Mouse (Mus musculus): Measurements from ENCODE around the gene Btbd6.

The Btbd6 gene

DNA sequence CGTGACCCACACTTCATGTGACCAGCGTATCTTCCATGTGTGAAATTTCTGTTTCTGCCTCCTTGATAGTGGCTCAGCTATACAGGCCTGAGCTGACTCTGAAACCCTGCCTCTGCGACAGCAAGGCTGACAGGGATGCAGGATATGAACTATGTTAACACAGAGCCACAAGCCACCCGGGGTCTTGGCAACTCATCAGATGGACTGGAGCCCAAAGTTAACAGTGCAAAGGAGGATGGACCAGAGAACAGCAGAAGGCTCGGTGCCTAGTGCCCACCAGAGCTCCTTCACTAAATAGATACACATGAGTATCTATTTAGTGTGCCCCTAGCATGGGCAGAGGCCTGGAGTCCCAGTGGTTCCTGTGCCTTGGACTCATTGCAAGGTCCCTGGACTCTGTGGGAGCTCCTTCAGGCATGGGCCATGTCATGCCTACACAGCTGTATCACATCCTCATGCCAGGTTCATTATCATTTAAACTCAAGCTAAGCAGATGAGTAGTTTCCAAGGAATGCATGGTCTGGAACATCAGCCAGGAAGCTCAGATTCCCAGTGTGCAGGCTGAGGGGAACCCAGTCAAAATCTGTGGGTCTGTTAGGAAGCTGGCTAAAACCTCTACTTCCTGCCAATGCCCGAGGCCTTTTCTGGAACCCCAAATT lies 35.5 kb downstream of the Btbd6 start:
- no peak for DNase-seq (ENCODE audit: low spot score)

DNA sequence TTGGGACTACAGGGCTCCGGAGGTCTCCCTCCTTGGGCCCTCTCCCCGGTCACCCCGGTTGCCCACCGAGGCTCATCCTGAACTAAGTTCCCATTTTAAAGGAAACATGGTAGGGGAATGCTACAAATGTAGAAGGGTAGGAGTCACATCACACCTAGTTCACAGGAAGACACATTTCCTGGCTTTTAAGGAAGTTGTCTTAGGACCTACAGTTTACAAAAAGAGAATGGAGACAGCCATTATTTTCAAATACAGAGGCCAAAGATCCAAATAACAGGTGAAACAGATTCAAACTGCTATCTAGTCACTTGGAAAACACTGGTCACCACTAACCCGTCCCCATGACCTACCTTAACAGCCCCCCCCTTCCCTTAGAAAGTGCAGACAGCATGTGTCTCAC lies 36.2 kb downstream of the Btbd6 start:
- DNase-seq (ENCODE audit: low spot score) = no peak

DNA sequence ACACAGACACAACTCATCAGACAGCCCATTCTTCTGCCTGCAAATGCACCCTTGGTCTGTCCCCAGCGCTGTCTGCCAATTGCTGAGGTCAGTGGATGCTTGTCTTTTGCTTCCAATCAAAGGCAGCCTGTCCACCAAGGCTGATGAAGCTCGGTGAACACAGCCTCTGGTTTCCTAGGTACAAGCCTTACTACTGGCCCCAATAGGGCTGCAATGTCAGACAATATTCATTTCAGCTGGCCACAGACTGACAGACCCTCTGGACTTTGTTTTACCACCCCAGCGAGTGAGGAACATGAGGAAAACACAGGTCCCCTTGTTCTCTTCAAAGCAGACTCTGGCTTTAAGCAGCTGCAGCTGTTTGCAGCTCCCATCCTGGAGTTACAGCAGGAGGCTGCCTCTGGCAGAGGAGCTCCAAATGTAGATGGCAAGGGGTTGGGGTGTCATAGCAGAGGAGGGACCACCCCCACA lies 36.8 kb downstream of the Btbd6 start:
- no peak for DNase-seq (ENCODE audit: low spot score)

DNA sequence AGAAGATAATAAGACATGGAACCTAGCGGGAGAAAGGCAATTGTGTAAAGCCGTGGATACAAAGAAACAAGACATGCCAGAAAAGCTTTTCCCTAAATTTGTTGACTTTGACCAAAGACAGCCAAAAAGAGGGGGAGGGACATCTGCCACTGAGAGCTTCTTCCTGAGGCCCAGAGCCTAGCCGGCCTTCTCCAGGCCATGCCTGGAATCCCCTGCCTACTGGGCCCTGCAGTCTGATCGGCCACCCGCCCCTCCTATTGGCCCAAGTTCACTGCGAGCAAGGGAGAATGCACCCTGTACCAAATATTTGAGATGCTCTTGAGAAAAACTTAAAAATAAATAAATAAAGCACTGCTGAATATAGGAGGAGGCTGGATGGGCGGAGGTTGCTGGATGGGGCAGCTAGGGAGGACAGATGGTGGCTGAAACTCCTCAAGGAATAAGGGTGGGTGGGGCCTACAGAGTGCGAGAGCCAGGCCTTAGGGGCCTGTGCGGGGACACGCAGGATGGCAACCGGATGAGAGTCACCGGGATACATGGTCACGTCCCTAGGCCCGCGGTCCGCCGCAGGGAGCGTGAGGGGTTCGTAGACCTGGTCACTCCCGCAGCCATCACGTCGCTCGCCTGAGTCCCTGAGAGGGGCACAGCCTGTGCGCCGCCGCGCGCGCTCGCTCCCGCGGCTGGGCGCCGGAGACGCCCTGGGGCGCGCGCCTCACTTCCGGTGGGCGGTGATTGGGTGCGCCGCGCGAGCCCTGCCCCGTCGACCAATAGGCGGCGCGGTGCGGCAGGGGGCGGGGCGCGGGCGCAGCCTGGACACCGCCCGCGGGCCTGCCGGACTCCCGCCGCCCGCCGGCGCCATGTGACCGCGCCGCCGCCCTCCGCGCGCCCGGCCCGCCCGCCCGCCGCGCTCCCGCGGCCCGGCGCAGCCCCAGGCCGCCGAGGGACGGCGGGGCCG lies 37.6 kb downstream of the Btbd6 start, which contains the start of gene Pacs2:
Pacs2 (plus strand) TSS at position 905 of the 955 bp plus-strand sequence.
- DNase-seq (ENCODE audit: low spot score) = peak; percentile 92

DNA sequence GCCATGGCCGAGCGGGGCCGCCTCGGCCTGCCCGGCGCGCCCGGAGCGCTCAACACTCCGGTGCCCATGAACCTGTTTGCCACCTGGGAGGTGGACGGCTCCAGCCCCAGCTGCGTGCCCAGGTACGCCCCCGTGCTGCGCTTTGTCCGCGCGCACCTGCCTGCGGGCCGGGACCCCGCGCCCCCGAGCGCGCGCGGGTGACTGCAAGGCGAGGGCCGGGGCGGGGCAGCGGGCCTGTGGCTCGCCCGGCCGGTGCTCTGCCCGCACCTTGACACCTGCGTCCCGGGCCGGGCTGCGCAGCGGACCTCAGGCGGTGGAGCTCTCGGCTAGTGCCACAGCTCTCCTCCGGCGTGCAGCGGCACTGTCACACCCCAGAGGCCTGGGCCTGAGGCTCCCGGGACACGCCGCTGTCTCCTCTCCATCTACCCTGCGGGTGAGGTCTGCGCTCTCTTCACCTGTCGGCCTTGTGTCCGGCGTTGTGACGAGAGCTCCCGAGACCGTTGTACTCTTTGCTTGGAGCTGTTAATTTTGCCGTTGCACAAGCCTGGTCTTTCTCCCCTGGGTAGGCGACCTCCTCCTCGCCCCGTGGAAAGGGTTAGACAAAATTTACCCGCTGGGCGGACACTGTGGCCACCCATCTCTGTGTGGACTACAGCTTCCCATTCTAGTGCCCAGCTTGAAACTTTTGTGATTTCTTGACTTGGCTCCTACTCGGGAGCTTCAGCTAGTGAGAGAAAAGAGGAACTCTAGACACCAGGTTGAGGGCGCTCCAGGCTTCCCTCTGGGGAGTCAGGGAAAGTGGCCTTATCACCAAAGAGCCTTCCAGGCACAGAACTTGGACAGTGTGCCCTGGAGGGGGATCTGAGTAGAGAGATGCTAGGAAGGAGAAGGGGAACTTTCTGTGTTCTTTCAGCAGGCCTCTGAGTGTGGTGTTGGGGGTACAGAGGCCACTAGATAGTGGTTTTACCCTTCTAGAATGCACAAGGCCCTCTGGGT lies 38.6 kb downstream of the Btbd6 start:
- peak; percentile 59 for DNase-seq (ENCODE audit: low spot score)

DNA sequence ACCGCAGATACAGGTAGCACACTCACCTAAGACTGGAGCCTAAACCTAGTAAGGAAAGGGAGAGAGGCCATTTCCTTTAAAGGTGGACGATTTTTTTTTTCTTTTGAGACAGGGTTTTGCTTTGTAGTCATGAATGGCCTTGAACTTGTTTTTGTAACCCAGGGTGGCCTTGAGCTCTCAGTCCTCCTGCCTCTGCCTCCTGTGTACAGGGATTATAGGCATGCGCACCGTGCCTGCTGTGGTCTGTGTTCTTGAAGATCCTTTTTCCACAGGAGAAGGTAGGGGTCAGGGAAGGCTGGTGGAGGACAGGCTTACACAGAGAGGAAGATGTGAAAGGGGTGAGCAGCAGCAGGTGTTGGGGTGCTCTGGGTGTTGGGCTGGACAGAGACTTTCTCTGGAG lies 39.7 kb downstream of the Btbd6 start:
- no peak for DNase-seq (ENCODE audit: low spot score)

DNA sequence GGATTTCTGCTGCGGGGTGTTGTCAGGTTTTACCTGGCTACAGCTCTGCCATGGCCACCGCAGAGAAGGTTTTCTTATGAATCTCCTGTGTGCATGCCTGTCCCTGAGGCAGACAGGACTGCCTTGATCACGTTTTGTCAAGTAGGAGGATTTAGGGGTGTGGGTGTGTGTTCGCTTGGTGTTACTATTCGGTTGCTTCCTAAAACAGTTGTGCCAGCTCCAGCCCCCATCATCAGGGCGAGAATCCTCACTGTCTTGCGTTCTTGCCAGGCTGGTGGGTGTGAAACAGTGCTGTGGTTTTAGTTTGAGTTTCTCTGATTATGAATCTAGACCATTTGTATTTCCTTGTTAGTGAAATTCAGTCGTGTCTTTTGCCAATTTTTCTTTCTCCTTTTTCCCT lies 40.7 kb downstream of the Btbd6 start:
- no peak for DNase-seq (ENCODE audit: low spot score)

DNA sequence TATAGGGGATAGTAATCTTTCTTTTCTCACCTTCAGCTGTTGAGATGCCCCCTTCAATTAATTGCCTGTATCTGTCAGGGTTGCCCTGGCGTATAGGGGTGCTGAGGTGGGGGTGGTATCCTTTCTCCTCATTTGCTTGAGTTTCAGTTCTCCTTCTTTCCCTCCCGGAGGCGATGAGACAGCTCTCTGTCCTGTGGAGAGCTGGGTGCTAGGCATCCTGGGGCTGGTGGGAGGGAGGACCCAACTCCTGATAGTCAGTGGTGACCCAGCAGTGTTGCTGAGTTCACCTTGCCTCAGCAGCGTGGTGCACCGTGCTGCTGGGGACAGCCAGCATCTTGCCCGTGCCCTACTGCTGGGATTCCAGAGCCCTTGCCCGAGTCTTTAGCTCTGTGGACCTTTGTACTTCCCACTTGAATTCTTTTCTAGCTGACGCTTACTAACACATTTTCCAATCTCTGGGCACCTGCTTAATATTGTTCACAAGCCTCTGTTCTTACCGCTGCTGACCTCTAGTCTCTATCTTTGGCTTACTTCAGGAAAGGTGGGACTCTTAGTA lies 41.2 kb downstream of the Btbd6 start:
- no peak for DNase-seq (ENCODE audit: low spot score)

DNA sequence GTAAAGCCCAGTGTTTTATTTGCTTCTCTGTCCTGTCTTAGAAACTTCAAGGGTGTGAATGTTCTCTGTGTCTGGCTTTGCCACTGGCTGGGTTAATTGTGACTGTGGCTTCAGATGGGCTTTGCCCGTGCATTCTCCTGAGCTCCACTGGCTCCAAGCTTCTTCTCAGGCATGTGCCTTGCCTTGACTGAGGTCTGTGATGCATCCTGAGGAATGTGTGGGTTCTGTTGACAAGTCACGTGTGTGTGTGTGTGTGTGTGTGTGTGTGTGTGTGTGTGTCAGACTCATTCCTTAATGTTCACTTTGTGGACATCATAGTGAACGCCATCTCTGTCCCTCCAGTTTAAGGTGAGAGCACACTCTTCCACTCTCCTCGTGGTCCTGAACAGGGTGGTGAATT lies 42.5 kb downstream of the Btbd6 start:
- DNase-seq (ENCODE audit: low spot score) = no peak

DNA sequence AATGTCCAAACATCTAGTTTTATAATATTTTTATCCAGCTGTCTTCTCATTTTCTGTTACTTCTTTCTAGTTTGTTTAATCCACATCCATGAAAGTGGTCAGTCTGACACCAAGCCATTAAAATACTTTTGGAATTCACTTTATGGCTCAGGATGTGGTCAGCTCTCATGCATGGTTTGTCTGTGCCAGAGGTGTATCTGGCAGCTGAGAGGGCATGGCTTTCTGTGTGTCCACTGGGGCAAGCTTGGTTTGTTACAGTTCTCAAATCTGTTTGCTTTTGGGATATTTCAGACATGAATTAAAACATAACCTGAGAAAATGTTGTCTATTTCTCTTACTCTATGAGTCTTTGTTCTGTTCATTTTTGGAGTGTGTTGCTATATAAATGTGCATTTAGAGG lies 45.2 kb downstream of the Btbd6 start:
- no peak for DNase-seq (ENCODE audit: low spot score)

DNA sequence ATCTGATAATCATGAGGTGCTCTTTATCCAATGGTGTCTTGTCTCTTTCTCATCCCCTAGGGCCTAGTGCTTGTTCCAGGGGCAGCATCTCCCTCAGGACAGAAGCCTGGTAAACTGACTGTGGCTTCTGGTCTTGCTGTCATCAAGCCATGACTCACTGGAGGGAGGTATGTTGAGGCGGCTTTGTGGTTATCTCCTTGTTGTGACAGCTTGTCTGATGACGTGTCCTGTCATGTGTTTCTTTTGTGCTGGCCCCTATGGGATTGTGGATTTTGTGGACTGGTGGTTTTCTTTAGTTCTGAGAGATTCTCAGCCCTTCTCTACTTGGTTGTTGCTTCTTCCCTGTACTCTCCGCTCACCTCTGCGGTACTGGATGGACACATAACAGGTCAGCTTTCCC lies 46.8 kb downstream of the Btbd6 start:
- DNase-seq (ENCODE audit: low spot score) = no peak

DNA sequence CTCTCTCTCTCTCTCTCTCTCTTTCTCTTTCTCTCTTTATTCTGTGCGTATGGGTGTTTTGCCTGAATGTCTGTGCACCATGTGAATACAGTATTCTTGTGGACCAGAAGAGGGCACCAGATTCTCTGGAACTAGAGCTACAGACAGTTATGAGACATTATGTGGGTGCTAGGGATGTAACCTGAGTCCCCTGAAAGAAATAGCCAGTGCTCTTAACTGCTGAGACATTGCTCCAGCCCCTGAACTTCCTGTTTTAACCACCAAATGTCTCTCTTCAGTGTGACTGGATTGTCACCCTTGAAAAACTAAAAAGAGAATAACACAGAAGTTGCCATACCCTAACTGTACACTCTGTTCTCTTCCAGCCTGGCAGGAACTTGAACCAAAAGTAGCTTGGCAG lies 50.3 kb downstream of the Btbd6 start:
- no peak for DNase-seq (ENCODE audit: low spot score)

DNA sequence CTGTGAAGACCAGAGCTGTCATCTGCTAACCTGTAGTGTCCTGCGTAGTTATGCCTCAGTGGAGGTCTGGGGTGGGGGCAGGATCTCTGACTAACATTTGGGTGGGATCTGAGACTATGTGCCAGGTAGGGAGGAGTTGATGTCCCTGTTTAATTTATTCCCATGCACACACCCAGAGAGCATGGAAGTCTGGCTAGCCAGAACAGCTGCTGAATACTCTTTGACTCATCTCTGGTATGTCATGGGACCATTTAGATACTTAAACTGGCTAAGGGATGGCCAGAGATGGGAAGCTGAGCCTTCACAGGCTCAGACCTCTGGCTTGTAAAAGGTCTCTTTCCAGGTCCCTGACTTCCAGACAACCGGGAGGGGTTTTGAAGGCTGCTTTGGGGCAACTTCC lies 51.2 kb downstream of the Btbd6 start:
- no peak for DNase-seq (ENCODE audit: low spot score)

DNA sequence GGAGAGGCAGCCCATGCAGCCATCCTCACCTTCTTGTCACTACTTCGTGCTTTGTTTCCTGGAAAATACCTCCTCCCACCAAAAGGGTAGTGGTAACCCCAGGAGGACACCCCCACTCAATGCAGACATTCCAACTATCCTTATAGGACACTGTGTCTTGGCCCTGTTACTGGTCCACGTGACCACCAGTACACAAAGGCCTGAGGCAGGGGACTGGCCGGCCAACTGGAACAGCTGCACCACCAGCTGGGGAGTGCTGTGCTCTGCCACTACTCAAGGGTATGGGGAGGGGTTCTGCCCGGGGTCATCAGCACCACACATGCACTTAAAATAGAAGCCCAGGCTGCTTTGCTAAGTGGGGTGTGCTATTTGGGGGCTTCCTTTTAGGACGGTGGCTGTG lies 51.8 kb downstream of the Btbd6 start:
- no peak for DNase-seq (ENCODE audit: low spot score)

All from spleen, adult 12 weeks (tissue).